Mouse (Mus musculus): ENCODE results near the gene Impdh1. TPM values are rescaled to one million over a fixed set of nuclear protein-coding genes. Genes with fewer than 3 reads are reported as not detected.

Gene Impdh1
- polyA plus RNA-seq (2014; fragmentation: Illumina TruSeq; extraction: RNeasy Lipid Tissue Mini Kit (QIAGEN cat#74804); ENCODE audit: low read depth, low replicate concordance): 0.82 TPM

DNA sequence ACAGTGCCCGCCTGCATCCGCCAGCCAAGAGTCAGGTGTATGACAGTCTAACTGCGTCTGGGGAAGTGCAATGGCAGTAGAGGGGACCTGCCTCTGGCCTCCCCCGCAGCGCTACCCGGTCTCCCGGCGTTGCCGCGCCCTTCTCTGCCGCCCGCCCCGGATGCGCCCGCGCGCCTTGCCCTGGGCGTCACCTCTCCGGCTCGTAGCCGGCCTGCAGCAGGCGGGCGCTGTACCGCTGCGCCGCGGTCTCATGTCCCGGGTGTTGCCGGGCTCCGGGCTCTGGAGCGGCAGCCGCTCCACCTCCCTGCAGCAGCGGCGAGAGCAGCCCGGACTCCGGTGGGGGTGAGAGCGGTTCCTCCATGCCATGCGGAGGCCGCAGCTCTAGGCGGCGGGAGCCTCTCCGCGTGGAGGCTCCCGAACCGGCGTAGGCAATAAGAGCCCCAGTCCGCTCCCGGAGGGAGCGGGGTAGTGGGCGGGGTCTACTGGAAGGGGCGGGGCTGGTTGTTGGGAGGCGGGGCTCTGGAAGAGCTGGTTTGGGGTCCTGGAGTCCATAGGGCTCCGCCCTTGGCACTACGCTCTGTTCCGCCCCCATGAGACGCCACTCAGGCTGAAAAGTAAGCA, at the start of gene Impdh1:
Impdh1 (minus strand) TSS at position 484 of the 621 bp plus-strand sequence.

DNA sequence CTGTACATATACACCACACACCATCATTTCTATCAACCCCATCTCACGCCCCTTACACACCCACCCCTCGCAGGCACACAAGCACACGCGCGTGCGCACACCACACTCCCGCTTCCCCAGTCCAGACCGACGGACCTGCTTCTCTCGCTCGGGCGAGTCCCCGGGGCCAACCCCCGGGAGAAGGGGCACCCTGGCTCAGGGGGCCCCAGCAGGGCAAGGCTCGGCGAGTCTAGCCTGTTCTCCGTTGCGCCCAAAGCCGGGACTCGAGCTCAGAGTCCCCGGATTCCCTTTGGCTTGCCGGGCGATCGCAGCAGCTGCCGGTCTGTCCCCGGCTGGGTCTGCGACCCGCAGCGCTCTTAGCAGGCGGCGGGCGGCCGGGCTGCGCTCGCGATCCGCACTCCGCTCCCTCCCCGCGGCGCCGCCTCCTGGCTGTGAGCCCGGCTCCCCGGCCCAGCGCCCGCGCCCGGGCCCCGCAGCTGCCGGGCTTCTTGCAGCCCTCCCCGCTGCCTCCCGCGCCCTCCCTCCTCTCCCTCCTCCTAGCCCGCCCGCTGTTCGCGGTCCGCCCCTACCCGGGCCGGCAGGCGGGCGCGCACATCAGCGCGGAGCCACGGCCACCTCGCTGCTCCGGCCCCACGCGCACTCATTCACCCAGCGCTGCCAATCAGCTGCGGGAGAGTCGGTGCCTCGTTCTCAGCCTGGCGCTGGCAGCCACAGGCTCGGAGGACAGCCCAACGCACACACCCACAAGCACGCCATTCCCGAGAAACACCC, 37.1 kb downstream of the Impdh1 start, which contains the start of gene Prrt4:
Prrt4 (minus strand) TSS at position 697 of the 771 bp plus-strand sequence.

GRCm38 (mm10) chr6:29164314-29165244, 51.6 kb downstream of the Impdh1 start, which contains the start of gene Rbm28:
TSS of gene Rbm28 (minus strand) at chr6:29165006.

Other genes starting within 250 kb of the Impdh1 start
- not detected for gene Lep, start 156.1 kb downstream of the Impdh1 start, polyA plus RNA-seq (2014; fragmentation: Illumina TruSeq; extraction: RNeasy Lipid Tissue Mini Kit (QIAGEN cat#74804); ENCODE audit: low read depth, low replicate concordance)
- 24.2 TPM for gene Rbm28, start 51.4 kb downstream of the Impdh1 start, polyA plus RNA-seq (2014; fragmentation: Illumina TruSeq; extraction: RNeasy Lipid Tissue Mini Kit (QIAGEN cat#74804); ENCODE audit: low read depth, low replicate concordance)
- not detected for gene Prrt4, start 36.8 kb downstream of the Impdh1 start, polyA plus RNA-seq (2014; fragmentation: Illumina TruSeq; extraction: RNeasy Lipid Tissue Mini Kit (QIAGEN cat#74804); ENCODE audit: low read depth, low replicate concordance)
- 2.6 TPM for gene Hilpda, start 56.1 kb upstream of the Impdh1 start, polyA plus RNA-seq (2014; fragmentation: Illumina TruSeq; extraction: RNeasy Lipid Tissue Mini Kit (QIAGEN cat#74804); ENCODE audit: low read depth, low replicate concordance)
- not detected for gene Fam71f2, start 63.2 kb upstream of the Impdh1 start, polyA plus RNA-seq (2014; fragmentation: Illumina TruSeq; extraction: RNeasy Lipid Tissue Mini Kit (QIAGEN cat#74804); ENCODE audit: low read depth, low replicate concordance)
- gene Fam71f1, start 102.8 kb upstream of the Impdh1 start, polyA plus RNA-seq (2014; fragmentation: Illumina TruSeq; extraction: RNeasy Lipid Tissue Mini Kit (QIAGEN cat#74804); ENCODE audit: low read depth, low replicate concordance): not detected
- gene Calu, start 131.7 kb upstream of the Impdh1 start, polyA plus RNA-seq (2014; fragmentation: Illumina TruSeq; extraction: RNeasy Lipid Tissue Mini Kit (QIAGEN cat#74804); ENCODE audit: low read depth, low replicate concordance): 131 TPM
- not detected for gene Opn1sw, start 172.1 kb upstream of the Impdh1 start, polyA plus RNA-seq (2014; fragmentation: Illumina TruSeq; extraction: RNeasy Lipid Tissue Mini Kit (QIAGEN cat#74804); ENCODE audit: low read depth, low replicate concordance)
- 0.45 TPM for gene Ccdc136, start 179.9 kb upstream of the Impdh1 start, polyA plus RNA-seq (2014; fragmentation: Illumina TruSeq; extraction: RNeasy Lipid Tissue Mini Kit (QIAGEN cat#74804); ENCODE audit: low read depth, low replicate concordance)
- not detected for gene Flnc, start 216.9 kb upstream of the Impdh1 start, polyA plus RNA-seq (2014; fragmentation: Illumina TruSeq; extraction: RNeasy Lipid Tissue Mini Kit (QIAGEN cat#74804); ENCODE audit: low read depth, low replicate concordance)